Mouse (Mus musculus) midbrain, postnatal 0 days (tissue): ENCODE measurements around the gene Gpatch4. TPM values are rescaled to one million over a fixed set of nuclear protein-coding genes. Genes with fewer than 3 reads are reported as not detected.

Source experiments
- ATAC-seq: fragments of 200-750 bp; cut with Nextera tagmentation; 2 replicates; pipeline ENCODE4 v1.8.0; 2017; ENCODE audit warnings: moderate number of reproducible peaks, mild to moderate bottlenecking, moderate TSS enrichment, moderate library complexity; ENCODE audit not compliant: low FRiP score
- DNase-seq: peaks from one replicate; pipeline ENCODE4 v3.0.0-alpha.2; 2015; ENCODE audit warnings: low spot score
- H3K27ac ChIP-seq: fragments of 300-500 bp; sonication (generic); 2 replicates; pipeline ENCODE4 v1.5.1; 2014; ENCODE audit warnings: low read depth, mild to moderate bottlenecking, low read length, mixed read lengths
- H3K27me3 ChIP-seq: fragments of 300-500 bp; sonication (generic); 2 replicates; pipeline ENCODE4 v1.6.1; 2014; ENCODE audit warnings: low read length, control low read depth, mixed read lengths; ENCODE audit not compliant: insufficient read depth
- H3K36me3 ChIP-seq: fragments of 300-500 bp; sonication (generic); 2 replicates; pipeline ENCODE4 v1.6.1; 2014; ENCODE audit warnings: low read length, control low read depth, mixed read lengths; ENCODE audit not compliant: insufficient read depth
- H3K4me1 ChIP-seq: fragments of 300-500 bp; sonication (generic); 2 replicates; pipeline ENCODE4 v1.6.1; 2014; ENCODE audit warnings: mild to moderate bottlenecking, control low read depth, antibody characterized with exemption, low read length, mixed read lengths; ENCODE audit not compliant: insufficient read depth
- H3K4me2 ChIP-seq: fragments of 300-500 bp; sonication (generic); 2 replicates; pipeline ENCODE4 v1.6.1; 2014; ENCODE audit warnings: low read depth, mild to moderate bottlenecking, low read length, mixed read lengths; ENCODE audit not compliant: poor library complexity, severe bottlenecking
- H3K4me3 ChIP-seq: fragments of 300-500 bp; sonication (generic); 2 replicates; pipeline ENCODE4 v1.5.1; 2014; ENCODE audit warnings: low read depth, mild to moderate bottlenecking, low read length, moderate library complexity
- H3K9ac ChIP-seq: fragments of 300-500 bp; sonication (generic); replicated peaks from 2 replicates; pipeline ENCODE4 v1.6.1; 2014; ENCODE audit warnings: mild to moderate bottlenecking, low read length, moderate library complexity, mixed read lengths; ENCODE audit not compliant: poor library complexity, severe bottlenecking
- H3K9me3 ChIP-seq: fragments of 300-500 bp; sonication (generic); 2 replicates; pipeline ENCODE4 v1.6.1; 2016; ENCODE audit warnings: low read length, control low read depth
- CTCF ChIP-seq: IDR thresholded peaks from 2 replicates; pipeline ENCODE4 v1.5.1; 2016; ENCODE audit warnings: antibody characterized with exemption, mild to moderate bottlenecking
- WGBS: fragments of 180-500 bp; shearing (Covaris S2); extraction: QIAGEN DNeasy Blood & Tissue Kit; methylation state at CpG from one replicate; pipeline ENCODE4 v1.1.7; 2014; 5-methylcytosine and 5-hydroxymethylcytosine counted together
- polyA plus RNA-seq: library from polyadenylated mRNA; unstranded; fragments of >200 nt; fragmentation: Nextera tagmentation; extraction: Ambion mirVana; gene quantifications from 2 replicates; pipeline ENCODE4 v1.2.1, GENCODE M21; 2015
- total RNA-seq: library from RNA; depleted of rRNA; stranded (reverse); fragments of >200 nt; gene quantifications from 2 replicates; pipeline ENCODE4 v1.2.3, GENCODE M21; 2014

Gpatch4 gene
- total and polyA plus RNA-seq, 2 experiments from 2014 or later = 7.8 to 35.7 TPM

GRCm38 (mm10) chr3:88077441-88077840 lies 34.5 kb downstream of the Gpatch4 start:
- Histone ChIP-seq H3K9me3 (no peaks in the 10 kb centered on the region), H3K4me3 (no peak overlapping the region), H3K27me3 (no peaks in the 10 kb centered on the region), H3K9ac (no peak overlapping the region), H3K36me3 (no peaks in the 10 kb centered on the region), H3K27ac (no peak overlapping the region), H3K4me1 (no peaks in the 10 kb centered on the region), H3K4me2 (no peak overlapping the region)
- no peak for TF ChIP-seq CTCF
- DNase-seq (no peak), ATAC-seq (no peak)
- WGBS = 39% methylated on average over 8 of the region's 8 CpGs

- Histone ChIP-seq H3K9ac (no peak within 1 kb of the TSS), H3K4me2 (no peak within 1 kb of the TSS), H3K36me3 (no peaks in the 10 kb centered on the region), H3K4me3 (no peak within 1 kb of the TSS), H3K4me1 (no peaks in the 10 kb centered on the region), H3K9me3 (no peaks in the 10 kb centered on the region), H3K27me3 (no peaks in the 10 kb centered on the region), H3K27ac (no peak within 1 kb of the TSS)
- TF ChIP-seq CTCF = no peak
- DNase-seq = no peak
- WGBS = 80% methylated on average over 4 of the region's 4 CpGs
- ATAC-seq = no peak
Measured at GRCm38 (mm10) chr3:88078204-88078603, 35.3 kb downstream of the Gpatch4 start, which contains the start of gene Ttc24. Ttc24 (minus strand) TSS chr3:88078304.

DNA sequence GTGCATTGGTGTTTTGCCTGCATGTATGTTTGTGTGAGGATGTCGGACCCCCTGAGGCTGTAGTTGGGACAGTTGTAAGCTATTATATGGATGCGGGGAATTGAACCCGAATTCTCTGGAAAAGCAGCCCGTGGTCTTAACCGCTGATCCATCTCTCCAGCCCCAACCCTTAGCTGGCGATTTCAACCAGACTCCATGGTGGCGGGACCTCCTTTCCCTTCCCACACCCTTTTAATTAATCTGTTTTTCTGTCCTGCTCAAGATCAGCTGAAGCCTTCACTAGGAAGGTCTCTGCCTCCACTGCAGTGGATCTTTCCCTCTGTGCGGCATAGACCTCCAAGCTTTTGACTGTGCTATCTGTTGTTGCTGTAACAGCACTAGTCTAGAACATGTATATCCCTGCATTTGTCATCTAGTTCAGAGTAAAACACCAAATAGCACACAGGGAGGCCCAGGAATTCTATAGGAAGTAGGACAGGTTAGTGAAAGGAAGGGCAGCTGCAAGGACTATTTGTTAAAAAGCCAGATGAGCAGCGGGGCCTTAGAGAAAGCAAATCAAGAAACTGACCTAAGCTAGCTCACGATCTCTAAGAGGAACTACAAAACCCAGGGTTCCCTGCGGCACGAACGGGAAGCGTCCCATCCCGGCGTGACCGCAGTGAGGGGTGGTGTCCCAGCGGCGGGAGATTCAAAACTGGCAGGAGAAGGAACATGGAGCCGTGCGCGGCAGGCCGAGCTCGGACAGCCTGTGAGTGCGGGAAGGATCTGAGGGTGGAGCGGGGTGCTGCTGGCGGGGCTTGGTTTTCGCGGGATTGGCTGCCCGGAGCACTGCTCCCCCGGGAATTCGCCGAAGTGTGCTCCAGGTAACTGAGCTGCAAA lies 38.7 kb downstream of the Gpatch4 start, which contains the start of gene Iqgap3:
Iqgap3 (plus strand) TSS at position 627 of the 879 bp plus-strand sequence.
- Histone ChIP-seq H3K4me2 (peak within 1 kb of the TSS; percentile 95), H3K36me3 (no peaks in the 10 kb centered on the region), H3K27me3 (no peaks in the 10 kb centered on the region), H3K27ac (peak within 1 kb of the TSS; percentile 70), H3K4me1 (no peaks in the 10 kb centered on the region), H3K9me3 (no peaks in the 10 kb centered on the region), H3K4me3 (peak within 1 kb of the TSS; percentile 40), H3K9ac (peak within 1 kb of the TSS; percentile 37; the same call in 1 of the 2 replicates)
- ATAC-seq = peak; percentile 86
- DNase-seq = peak; percentile 96
- peak; percentile 19; the same call in 1 of the 2 replicates for TF ChIP-seq CTCF
- WGBS = 19% methylated on average over 33 of the region's 33 CpGs

GRCm38 (mm10) chr3:88082224-88082618 lies 39.3 kb downstream of the Gpatch4 start:
- Histone ChIP-seq H3K9ac (no peak overlapping the region), H3K36me3 (no peaks in the 10 kb centered on the region), H3K9me3 (no peaks in the 10 kb centered on the region), H3K4me1 (no peaks in the 10 kb centered on the region), H3K27me3 (no peaks in the 10 kb centered on the region), H3K4me2 (peak overlapping the region; percentile 95), H3K4me3 (peak overlapping the region; percentile 40), H3K27ac (no peak overlapping the region)
- no peak for DNase-seq
- no peak for TF ChIP-seq CTCF
- ATAC-seq = no peak
- WGBS = 2% methylated on average over 13 of the region's 13 CpGs

DNA sequence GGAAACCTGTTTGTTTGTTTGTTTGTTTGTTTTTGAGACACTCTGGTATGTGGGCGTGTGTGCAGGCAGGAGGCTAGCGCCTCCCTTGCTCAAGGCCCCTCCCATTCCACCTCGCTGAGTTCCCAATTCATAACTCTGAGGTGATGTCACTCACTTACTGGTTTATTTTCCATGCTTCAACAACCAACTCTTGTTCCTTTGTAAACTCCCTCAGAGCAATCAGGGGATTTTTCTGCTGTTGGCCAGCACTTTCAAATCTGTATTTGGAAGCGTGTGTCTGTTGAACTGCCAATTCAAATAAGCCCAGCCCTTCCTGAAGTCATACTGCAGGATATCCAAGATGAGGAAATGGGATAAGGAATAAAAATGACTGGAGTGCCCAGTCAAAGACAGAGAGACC lies 39.8 kb downstream of the Gpatch4 start:
- no peak overlapping the region for H3K9ac ChIP-seq
- no peaks in the 10 kb centered on the region for H3K9me3 ChIP-seq
- H3K27ac ChIP-seq = no peak overlapping the region
- H3K4me1 ChIP-seq = no peaks in the 10 kb centered on the region
- DNase-seq (no peak), ATAC-seq (no peak)
- no peak for TF ChIP-seq CTCF
- no peaks in the 10 kb centered on the region for H3K27me3 ChIP-seq
- H3K36me3 ChIP-seq = no peaks in the 10 kb centered on the region
- WGBS = 13% methylated on average over 4 of the region's 4 CpGs
- peak overlapping the region; percentile 40; the same call in 1 of the 2 replicates for H3K4me3 ChIP-seq
- H3K4me2 ChIP-seq = no peak overlapping the region

GRCm38 (mm10) chr3:88084001-88084400 lies 41.1 kb downstream of the Gpatch4 start:
- Histone ChIP-seq H3K4me1 (no peaks in the 10 kb centered on the region), H3K27ac (no peak overlapping the region), H3K36me3 (no peaks in the 10 kb centered on the region), H3K9me3 (no peaks in the 10 kb centered on the region), H3K27me3 (no peaks in the 10 kb centered on the region), H3K4me3 (no peak overlapping the region), H3K4me2 (no peak overlapping the region), H3K9ac (no peak overlapping the region)
- ATAC-seq = no peak
- TF ChIP-seq CTCF = no peak
- 95% methylated on average over 2 of the region's 2 CpGs for WGBS
- no peak for DNase-seq
